Mouse (Mus musculus): Measurements from ENCODE around the gene Ptpra. TPM values are rescaled to one million over a fixed set of nuclear protein-coding genes. Genes with fewer than 3 reads are reported as not detected.

Gene Ptpra
- polyA plus RNA-seq, 1 experiment from 2014 or later = 70.5 TPM

- no peak overlapping the region for H3K27ac ChIP-seq (ENCODE audit: low read length)
- WGBS = 62% methylated on average over 8 of the region's 8 CpGs
- no peaks in the 10 kb centered on the region for H3K36me3 ChIP-seq (ENCODE audit: control insufficient read depth, insufficient read depth)
- H3K4me1 ChIP-seq (ENCODE audit: control insufficient read depth, insufficient read depth, low read length) = peaks cover 28% of the 10 kb centered on the region
- no peaks in the 10 kb centered on the region for H3K27me3 ChIP-seq (ENCODE audit: control insufficient read depth, insufficient read depth, low read length)
- H3K4me3 ChIP-seq (ENCODE audit: low read length) = no peak overlapping the region
- ATAC-seq (replicated peaks; ENCODE audit: extremely low read depth, insufficient read depth, low FRiP score) = no peak
- 0 out of 2 replicates have a peak overlapping the region, but pooled peaks have one; percentile 6 for H3K4me2 ChIP-seq (ENCODE audit: low read depth, low read length)
- H3K9ac ChIP-seq (ENCODE audit: low read length) = no peak overlapping the region
- no peaks in the 10 kb centered on the region for H3K9me3 ChIP-seq (replicated peaks; ENCODE audit: control insufficient read depth, low read length)
These were observed 22.9 kb downstream of the Ptpra start for GRCm38 (mm10) chr2:130472908-130473510.

DNA sequence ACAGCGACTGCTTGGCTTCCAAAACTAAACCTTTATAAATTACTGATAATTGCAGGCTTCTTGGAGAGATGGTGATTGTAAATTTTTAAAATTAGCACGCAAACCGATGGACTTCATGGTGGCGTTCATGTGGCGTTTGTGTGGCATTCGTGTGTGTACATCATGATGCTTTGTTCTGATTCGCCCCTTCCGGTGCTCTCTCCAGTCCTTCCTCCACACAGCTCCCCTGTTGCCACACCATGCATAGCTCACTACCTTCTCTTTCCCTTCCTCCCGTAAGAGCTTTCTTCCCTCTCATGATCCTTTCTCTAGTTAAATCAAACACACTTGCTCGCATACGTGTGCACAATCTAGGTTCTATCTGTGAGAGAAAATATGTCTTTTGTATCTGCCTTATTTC lies 25.7 kb downstream of the Ptpra start:
- no peak overlapping the region for H3K27ac ChIP-seq (ENCODE audit: low read length)
- peaks cover 20% of the 10 kb centered on the region for H3K4me1 ChIP-seq (ENCODE audit: control insufficient read depth, insufficient read depth, low read length)
- no peak overlapping the region for H3K9ac ChIP-seq (ENCODE audit: low read length)
- peaks cover 5% of the 10 kb centered on the region; the same call in 1 of the 2 replicates for H3K36me3 ChIP-seq (ENCODE audit: control insufficient read depth, insufficient read depth)
- H3K9me3 ChIP-seq (replicated peaks; ENCODE audit: control insufficient read depth, low read length) = no peaks in the 10 kb centered on the region; the same call in 1 of the 2 replicates
- no peaks in the 10 kb centered on the region for H3K27me3 ChIP-seq (ENCODE audit: control insufficient read depth, insufficient read depth, low read length)
- WGBS = 89% methylated on average over 11 of the region's 11 CpGs
- H3K4me3 ChIP-seq (ENCODE audit: low read length) = no peak overlapping the region
- no peak overlapping the region for H3K4me2 ChIP-seq (ENCODE audit: low read depth, low read length)
- no peak for ATAC-seq (replicated peaks; ENCODE audit: extremely low read depth, insufficient read depth, low FRiP score)

- H3K4me1 ChIP-seq (ENCODE audit: control insufficient read depth, insufficient read depth, low read length) = peaks cover 20% of the 10 kb centered on the region
- H3K36me3 ChIP-seq (ENCODE audit: control insufficient read depth, insufficient read depth) = peaks cover 5% of the 10 kb centered on the region; the same call in 1 of the 2 replicates
- no peak overlapping the region for H3K9ac ChIP-seq (ENCODE audit: low read length)
- H3K4me3 ChIP-seq (ENCODE audit: low read length) = no peak overlapping the region
- H3K4me2 ChIP-seq (ENCODE audit: low read depth, low read length) = no peak overlapping the region; the same call in 1 of the 2 replicates
- H3K27me3 ChIP-seq (ENCODE audit: control insufficient read depth, insufficient read depth, low read length) = no peaks in the 10 kb centered on the region
- no peaks in the 10 kb centered on the region; the same call in 1 of the 2 replicates for H3K9me3 ChIP-seq (replicated peaks; ENCODE audit: control insufficient read depth, low read length)
- ATAC-seq (replicated peaks; ENCODE audit: extremely low read depth, insufficient read depth, low FRiP score) = no peak
- H3K27ac ChIP-seq (ENCODE audit: low read length) = no peak overlapping the region; the same call in 1 of the 2 replicates
- 71% methylated on average over 6 of the region's 6 CpGs for WGBS
These were observed 26.7 kb downstream of the Ptpra start for GRCm38 (mm10) chr2:130476666-130477297.

DNA sequence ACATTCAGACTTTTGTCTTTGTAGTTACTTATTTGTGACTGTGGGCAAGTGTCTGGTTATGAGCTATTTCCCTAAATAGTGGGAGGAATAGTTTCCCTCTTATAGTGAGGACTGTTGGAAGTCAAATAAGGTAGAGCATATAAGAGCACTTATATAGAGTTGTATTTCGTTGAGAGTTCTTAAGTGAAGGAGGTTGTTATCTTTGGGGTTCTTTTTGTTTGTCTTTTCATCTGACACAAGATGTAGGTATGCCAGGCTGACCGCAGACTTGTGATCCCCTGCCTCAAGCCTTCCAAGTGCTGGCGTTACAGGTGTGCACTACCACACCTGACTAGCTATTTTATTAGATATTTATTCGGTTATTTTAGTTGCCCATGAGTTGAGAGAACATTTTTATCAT lies 32.1 kb downstream of the Ptpra start:
- Histone ChIP-seq H3K4me1 (ENCODE audit: control insufficient read depth, insufficient read depth, low read length) (no peaks in the 10 kb centered on the region), H3K27me3 (ENCODE audit: control insufficient read depth, insufficient read depth, low read length) (no peaks in the 10 kb centered on the region), H3K27ac (ENCODE audit: low read length) (no peak overlapping the region), H3K36me3 (ENCODE audit: control insufficient read depth, insufficient read depth) (peaks cover 5% of the 10 kb centered on the region; the same call in 1 of the 2 replicates), H3K9ac (ENCODE audit: low read length) (no peak overlapping the region), H3K9me3 (replicated peaks; ENCODE audit: control insufficient read depth, low read length) (no peaks in the 10 kb centered on the region; the same call in 1 of the 2 replicates), H3K4me3 (ENCODE audit: low read length) (no peak overlapping the region), H3K4me2 (ENCODE audit: low read depth, low read length) (no peak overlapping the region)
- WGBS = 85% methylated on average over 4 of the region's 4 CpGs
- ATAC-seq (replicated peaks; ENCODE audit: extremely low read depth, insufficient read depth, low FRiP score) = no peak

DNA sequence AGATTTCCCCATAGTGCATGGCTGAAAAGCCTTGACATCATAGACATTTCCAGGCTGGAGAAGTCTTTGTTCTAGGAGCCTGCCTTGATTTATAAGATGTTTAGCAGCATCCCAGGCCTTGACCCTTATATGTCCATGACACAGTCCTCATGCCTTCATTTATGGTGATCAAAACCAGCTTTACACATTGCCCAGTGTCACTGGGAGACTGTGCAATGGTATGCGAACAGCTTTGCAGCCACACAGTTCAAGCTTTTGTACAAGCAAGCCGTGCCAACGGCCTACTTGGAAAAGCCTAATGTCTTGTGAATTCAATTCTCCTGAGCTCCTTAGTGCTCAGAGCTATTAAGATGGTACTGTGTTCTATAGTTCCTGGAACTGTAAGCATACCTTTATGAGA lies 32.6 kb downstream of the Ptpra start:
- H3K9me3 ChIP-seq (replicated peaks; ENCODE audit: control insufficient read depth, low read length) = no peaks in the 10 kb centered on the region; the same call in 1 of the 2 replicates
- no peaks in the 10 kb centered on the region for H3K27me3 ChIP-seq (ENCODE audit: control insufficient read depth, insufficient read depth, low read length)
- H3K4me1 ChIP-seq (ENCODE audit: control insufficient read depth, insufficient read depth, low read length) = no peaks in the 10 kb centered on the region
- H3K9ac ChIP-seq (ENCODE audit: low read length) = no peak overlapping the region
- no peak overlapping the region for H3K27ac ChIP-seq (ENCODE audit: low read length)
- WGBS = 88% methylated on average over 3 of the region's 3 CpGs
- no peak overlapping the region for H3K4me2 ChIP-seq (ENCODE audit: low read depth, low read length)
- H3K4me3 ChIP-seq (ENCODE audit: low read length) = no peak overlapping the region
- no peak for ATAC-seq (replicated peaks; ENCODE audit: extremely low read depth, insufficient read depth, low FRiP score)
- peaks cover 5% of the 10 kb centered on the region; the same call in 1 of the 2 replicates for H3K36me3 ChIP-seq (ENCODE audit: control insufficient read depth, insufficient read depth)

DNA sequence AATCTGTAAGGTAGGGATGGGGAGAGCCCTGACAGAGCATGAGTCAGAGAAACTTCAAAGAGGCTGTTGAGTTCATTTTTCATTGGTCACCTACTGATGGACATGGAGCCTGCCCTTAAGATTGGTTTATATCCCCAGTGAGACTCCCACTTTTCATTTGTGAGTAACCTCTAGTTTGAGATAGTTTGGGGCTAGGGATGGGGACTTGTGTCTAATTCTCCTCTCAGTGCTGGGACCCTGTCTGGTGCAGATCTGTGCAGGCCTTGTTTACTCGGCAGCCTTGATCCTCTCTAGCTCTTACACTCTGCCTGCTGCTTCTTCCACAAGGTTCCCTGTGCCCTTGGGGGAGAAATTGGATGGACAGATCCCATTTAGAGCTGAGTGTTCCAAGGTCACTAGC lies 34.1 kb downstream of the Ptpra start:
- no peak for ATAC-seq (replicated peaks; ENCODE audit: extremely low read depth, insufficient read depth, low FRiP score)
- Histone ChIP-seq H3K4me1 (ENCODE audit: control insufficient read depth, insufficient read depth, low read length) (no peaks in the 10 kb centered on the region), H3K27me3 (ENCODE audit: control insufficient read depth, insufficient read depth, low read length) (no peaks in the 10 kb centered on the region), H3K36me3 (ENCODE audit: control insufficient read depth, insufficient read depth) (no peaks in the 10 kb centered on the region), H3K9me3 (replicated peaks; ENCODE audit: control insufficient read depth, low read length) (no peaks in the 10 kb centered on the region), H3K9ac (ENCODE audit: low read length) (no peak overlapping the region), H3K27ac (ENCODE audit: low read length) (no peak overlapping the region), H3K4me3 (ENCODE audit: low read length) (no peak overlapping the region), H3K4me2 (ENCODE audit: low read depth, low read length) (no peak overlapping the region)
- WGBS = 88% methylated on average over 1 of the region's 1 CpGs

- WGBS = 93% methylated on average over 2 of the region's 2 CpGs
- no peak overlapping the region for H3K27ac ChIP-seq (ENCODE audit: low read length)
- ATAC-seq (replicated peaks; ENCODE audit: extremely low read depth, insufficient read depth, low FRiP score) = no peak
- H3K36me3 ChIP-seq (ENCODE audit: control insufficient read depth, insufficient read depth) = no peaks in the 10 kb centered on the region
- no peak overlapping the region for H3K9ac ChIP-seq (ENCODE audit: low read length)
- H3K4me1 ChIP-seq (ENCODE audit: control insufficient read depth, insufficient read depth, low read length) = peaks cover 13% of the 10 kb centered on the region
- H3K4me3 ChIP-seq (ENCODE audit: low read length) = no peak overlapping the region
- H3K4me2 ChIP-seq (ENCODE audit: low read depth, low read length) = no peak overlapping the region
- H3K27me3 ChIP-seq (ENCODE audit: control insufficient read depth, insufficient read depth, low read length) = no peaks in the 10 kb centered on the region
- H3K9me3 ChIP-seq (replicated peaks; ENCODE audit: control insufficient read depth, low read length) = no peaks in the 10 kb centered on the region; the same call in 1 of the 2 replicates
These were observed 37.9 kb downstream of the Ptpra start for GRCm38 (mm10) chr2:130488002-130488401.

- Histone ChIP-seq H3K27me3 (ENCODE audit: control insufficient read depth, insufficient read depth, low read length) (no peaks in the 10 kb centered on the region), H3K4me2 (ENCODE audit: low read depth, low read length) (no peak overlapping the region), H3K9ac (ENCODE audit: low read length) (no peak overlapping the region), H3K9me3 (replicated peaks; ENCODE audit: control insufficient read depth, low read length) (no peaks in the 10 kb centered on the region; the same call in 1 of the 2 replicates), H3K4me3 (ENCODE audit: low read length) (no peak overlapping the region), H3K27ac (ENCODE audit: low read length) (no peak overlapping the region), H3K4me1 (ENCODE audit: control insufficient read depth, insufficient read depth, low read length) (peaks cover 13% of the 10 kb centered on the region), H3K36me3 (ENCODE audit: control insufficient read depth, insufficient read depth) (no peaks in the 10 kb centered on the region)
- no peak for ATAC-seq (replicated peaks; ENCODE audit: extremely low read depth, insufficient read depth, low FRiP score)
- 88% methylated on average over 4 of the region's 4 CpGs for WGBS
These were observed 38.5 kb downstream of the Ptpra start for GRCm38 (mm10) chr2:130488600-130488999.

DNA sequence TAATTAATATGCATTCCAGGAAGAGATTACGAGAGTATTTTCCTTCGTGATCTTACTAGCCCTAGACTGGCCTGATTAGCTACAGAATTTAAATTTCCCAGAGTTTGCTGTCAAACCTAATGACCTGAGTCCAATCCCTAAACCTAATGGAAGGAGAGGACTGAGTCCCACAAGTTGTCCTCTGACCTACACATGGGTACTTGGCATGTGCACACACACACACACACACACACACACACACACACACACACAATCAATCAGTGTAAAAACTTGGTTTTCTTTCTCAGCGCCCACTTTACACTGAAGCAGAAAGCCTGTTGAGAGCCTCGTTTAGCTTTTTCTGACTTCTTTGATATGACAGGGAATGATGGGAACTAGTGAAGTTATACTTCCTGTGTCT lies 41.1 kb downstream of the Ptpra start:
- Histone ChIP-seq H3K4me1 (ENCODE audit: control insufficient read depth, insufficient read depth, low read length) (peaks cover 20% of the 10 kb centered on the region), H3K27ac (ENCODE audit: low read length) (no peak overlapping the region), H3K27me3 (ENCODE audit: control insufficient read depth, insufficient read depth, low read length) (no peaks in the 10 kb centered on the region), H3K9ac (ENCODE audit: low read length) (no peak overlapping the region), H3K9me3 (replicated peaks; ENCODE audit: control insufficient read depth, low read length) (no peaks in the 10 kb centered on the region; the same call in 1 of the 2 replicates), H3K4me3 (ENCODE audit: low read length) (no peak overlapping the region), H3K36me3 (ENCODE audit: control insufficient read depth, insufficient read depth) (no peaks in the 10 kb centered on the region), H3K4me2 (ENCODE audit: low read depth, low read length) (no peak overlapping the region)
- no peak for ATAC-seq (replicated peaks; ENCODE audit: extremely low read depth, insufficient read depth, low FRiP score)
- WGBS = 62% methylated on average over 4 of the region's 4 CpGs
